Mouse (Mus musculus) liver, embryonic 11.5 days (tissue): ENCODE data around the gene Ang. TPM values are rescaled to one million over a fixed set of nuclear protein-coding genes. Genes with fewer than 3 reads are reported as not detected.
A peak's percentile ranks its signal among the peaks of the same experiment; 100 is the strongest.

Experiments
- ATAC-seq: fragments of 200-750 bp; cut with Nextera tagmentation; replicated peaks from 2 replicates; pipeline ENCODE4 v1.8.0; 2017; ENCODE audit warnings: moderate number of reproducible peaks, mild to moderate bottlenecking, moderate TSS enrichment, moderate library complexity; ENCODE audit not compliant: low FRiP score
- DNase-seq: peaks from one replicate; pipeline ENCODE4 v3.0.0-alpha.2; 2017; ENCODE audit warnings: low spot score
- H3K27ac ChIP-seq: fragments of 300-500 bp; sonication (generic); 2 replicates; pipeline ENCODE4 v1.5.1; 2014; ENCODE audit warnings: mild to moderate bottlenecking, low read depth, low read length, control low read depth
- H3K27me3 ChIP-seq: fragments of 300-500 bp; sonication (generic); replicated peaks from 2 replicates; pipeline ENCODE4 v1.6.1; 2014; ENCODE audit warnings: low read length, mixed read lengths; ENCODE audit not compliant: control insufficient read depth, insufficient read depth
- H3K36me3 ChIP-seq: fragments of 300-500 bp; sonication (generic); 2 replicates; pipeline ENCODE4 v1.6.1; 2014; ENCODE audit warnings: mild to moderate bottlenecking, low read length, moderate library complexity, mixed read lengths; ENCODE audit not compliant: control insufficient read depth, insufficient read depth
- H3K4me1 ChIP-seq: fragments of 300-500 bp; sonication (generic); replicated peaks from 2 replicates; pipeline ENCODE4 v1.6.1; 2014; ENCODE audit warnings: low read length, mixed read lengths; ENCODE audit not compliant: control insufficient read depth, insufficient read depth
- H3K4me2 ChIP-seq: fragments of 300-500 bp; sonication (generic); 2 replicates; pipeline ENCODE4 v1.6.1; 2014; ENCODE audit warnings: mild to moderate bottlenecking, control low read depth, moderate library complexity
- H3K4me3 ChIP-seq: fragments of 300-500 bp; sonication (generic); 2 replicates; pipeline ENCODE4 v1.5.1; 2014; ENCODE audit warnings: low read depth, low read length, control low read depth
- H3K9ac ChIP-seq: fragments of 300-500 bp; sonication (generic); 2 replicates; pipeline ENCODE4 v1.6.1; 2014; ENCODE audit warnings: low read depth, low read length, control low read depth
- H3K9me3 ChIP-seq: fragments of 300-500 bp; sonication (generic); 2 replicates; pipeline ENCODE4 v1.6.1; 2016; ENCODE audit warnings: low read length, inconsistent platforms, mixed read lengths; ENCODE audit not compliant: control insufficient read depth
- WGBS: fragments of 180-500 bp; shearing (Covaris S2); extraction: QIAGEN DNeasy Blood & Tissue Kit; methylation state at CpG from one replicate; pipeline ENCODE4 v1.1.7; 2014; 5-methylcytosine and 5-hydroxymethylcytosine counted together
- polyA plus RNA-seq: library from polyadenylated mRNA; unstranded; fragments of >200 nt; fragmentation: Nextera tagmentation; extraction: Ambion mirVana; gene quantifications from 2 replicates; pipeline ENCODE4 v1.2.1, GENCODE M21; 2014

The Ang gene
- polyA plus RNA-seq, 1 experiment from 2014 or later: 4.0 TPM

DNA sequence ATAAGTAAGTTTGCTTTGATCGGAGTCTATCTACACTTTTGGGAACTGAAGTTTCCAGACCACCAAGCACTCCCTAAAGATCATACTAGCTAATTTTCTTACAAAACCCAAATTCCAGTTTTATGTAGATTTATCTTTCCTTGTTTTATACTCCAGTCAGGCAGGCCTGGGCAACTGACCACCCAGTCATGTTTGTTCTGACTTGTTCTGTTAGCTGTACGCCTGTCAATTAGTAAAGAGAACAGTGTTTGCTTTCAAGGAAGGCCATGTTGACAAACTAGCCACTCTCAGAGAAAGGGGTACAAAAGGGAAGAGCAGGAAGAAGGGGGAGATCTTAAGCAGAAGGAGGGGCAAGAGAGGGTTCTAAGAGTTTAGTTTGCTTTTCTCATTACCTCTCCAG is 13.4 kb downstream of the Ang start:
- Histone ChIP-seq H3K27ac (no peak overlapping the region), H3K9me3 (no peaks in the 10 kb centered on the region), H3K36me3 (no peaks in the 10 kb centered on the region), H3K4me3 (no peak overlapping the region), H3K4me1 (peaks cover 5% of the 10 kb centered on the region; the same call in 1 of the 2 replicates), H3K9ac (no peak overlapping the region; the same call in 1 of the 2 replicates), H3K27me3 (no peaks in the 10 kb centered on the region), H3K4me2 (no peak overlapping the region)
- ATAC-seq: no peak
- 81% methylated on average over 2 of the region's 2 CpGs for WGBS
- DNase-seq: no peak

DNA sequence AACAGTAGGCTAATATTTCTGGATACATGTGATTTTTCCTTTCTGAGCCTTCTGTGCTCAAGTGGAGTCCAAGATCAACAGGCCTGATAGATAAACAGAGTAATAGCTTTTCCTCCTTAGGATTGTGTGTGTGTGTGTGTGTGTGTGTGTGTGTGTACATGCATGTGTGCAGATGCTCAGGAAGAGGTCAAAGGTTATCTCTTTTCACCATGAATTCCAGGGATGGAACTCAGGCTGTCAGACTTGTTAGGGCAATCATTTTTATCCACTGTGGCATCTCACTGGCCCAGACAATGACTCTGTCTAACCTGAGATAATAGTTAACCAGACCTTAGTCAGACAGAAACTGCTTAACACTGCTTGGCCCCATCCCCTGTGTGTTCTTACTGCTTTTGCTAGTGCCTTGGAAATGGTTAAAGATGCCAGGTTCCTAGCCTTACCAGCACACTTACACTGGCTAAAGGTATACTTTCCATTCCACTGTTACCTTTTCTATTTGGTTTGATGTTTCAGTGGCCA is 15.6 kb downstream of the Ang start:
- peaks cover 5% of the 10 kb centered on the region; the same call in 1 of the 2 replicates for H3K4me1 ChIP-seq
- no peak overlapping the region for H3K27ac ChIP-seq
- DNase-seq (no peak), ATAC-seq (no peak)
- no peak overlapping the region for H3K4me3 ChIP-seq
- no peaks in the 10 kb centered on the region for H3K27me3 ChIP-seq
- H3K9me3 ChIP-seq: no peaks in the 10 kb centered on the region
- no peaks in the 10 kb centered on the region for H3K36me3 ChIP-seq
- H3K9ac ChIP-seq: no peak overlapping the region
- H3K4me2 ChIP-seq: no peak overlapping the region

DNA sequence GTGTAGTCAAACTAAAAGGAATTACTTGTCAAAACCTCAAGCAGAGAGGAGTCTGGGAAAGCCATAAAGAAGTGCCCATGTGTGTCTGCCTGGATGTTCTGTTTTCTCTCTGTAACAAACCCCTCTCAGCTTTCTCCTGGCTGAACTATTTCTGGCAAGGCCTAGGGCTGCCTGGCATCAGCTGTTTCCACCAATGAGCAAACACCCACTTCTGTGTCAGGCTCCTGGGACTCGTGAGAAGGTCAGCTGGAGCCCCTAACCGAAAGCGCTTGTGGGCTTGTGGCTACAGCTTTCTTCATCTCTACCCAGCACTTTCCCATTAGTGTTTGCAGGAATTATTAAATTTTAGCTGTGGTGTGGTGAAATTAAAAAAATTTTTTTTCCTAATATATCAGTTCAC is 21.0 kb downstream of the Ang start:
- Histone ChIP-seq H3K27me3 (no peaks in the 10 kb centered on the region), H3K36me3 (no peaks in the 10 kb centered on the region), H3K9ac (no peak overlapping the region), H3K4me1 (no peaks in the 10 kb centered on the region), H3K27ac (no peak overlapping the region), H3K4me3 (no peak overlapping the region), H3K9me3 (no peaks in the 10 kb centered on the region), H3K4me2 (no peak overlapping the region)
- ATAC-seq (no peak), DNase-seq (no peak)
- 62% methylated on average over 3 of the region's 3 CpGs for WGBS

DNA sequence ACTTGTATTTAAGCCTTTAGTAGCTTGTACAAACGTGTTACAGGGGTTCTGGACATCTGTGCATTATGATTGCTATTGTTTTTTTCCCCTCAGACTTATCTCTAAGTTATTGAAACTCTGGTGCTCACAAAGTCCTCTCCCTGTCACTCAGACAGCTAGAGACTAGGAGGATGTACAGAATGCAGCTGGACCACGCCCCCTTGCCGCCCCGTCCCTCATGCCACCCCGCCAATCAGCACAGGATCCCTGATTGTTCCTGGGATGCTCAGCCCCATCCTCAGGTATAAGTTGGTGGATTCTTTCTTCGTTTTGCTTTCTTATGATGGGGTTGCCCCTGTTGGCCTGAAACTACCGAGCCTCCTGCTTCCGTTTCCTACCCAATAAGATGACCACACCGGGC is 22.5 kb downstream of the Ang start:
- Histone ChIP-seq H3K4me3 (no peak overlapping the region), H3K4me1 (no peaks in the 10 kb centered on the region), H3K9me3 (no peaks in the 10 kb centered on the region), H3K36me3 (no peaks in the 10 kb centered on the region), H3K27me3 (no peaks in the 10 kb centered on the region), H3K4me2 (no peak overlapping the region), H3K27ac (no peak overlapping the region), H3K9ac (no peak overlapping the region)
- ATAC-seq: no peak
- no peak for DNase-seq
- 48% methylated on average over 9 of the region's 9 CpGs for WGBS

DNA sequence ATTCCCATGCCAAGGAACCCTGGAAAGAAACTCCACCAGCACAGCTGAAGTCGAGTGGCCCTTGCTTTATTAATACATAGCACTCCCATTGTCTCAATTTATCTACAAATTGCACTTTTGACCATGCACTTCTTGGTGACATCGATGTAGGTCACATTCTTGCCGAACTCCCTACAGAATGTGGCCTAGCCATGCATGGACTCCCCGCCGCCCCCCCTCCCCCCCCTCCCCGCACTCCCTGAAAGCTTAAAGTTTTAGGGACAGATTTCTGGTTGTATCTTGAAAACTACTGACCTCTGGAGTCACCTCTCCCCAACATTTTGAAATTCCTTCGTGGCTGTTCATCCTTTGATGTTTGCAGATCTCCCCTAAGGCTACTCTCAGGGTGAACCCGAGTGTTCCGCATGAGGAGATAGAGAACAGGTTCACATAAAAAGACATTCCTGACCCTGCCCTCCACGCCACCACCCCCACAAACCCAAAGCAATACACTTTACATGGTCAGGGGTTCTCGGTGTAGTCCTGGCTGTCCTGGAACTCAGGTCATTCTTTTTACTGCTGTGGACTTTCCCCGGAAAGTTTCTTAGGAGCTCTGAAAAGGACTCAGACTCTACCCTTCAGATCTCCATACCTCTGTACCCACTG is 23.1 kb downstream of the Ang start, which contains the start of gene Eddm3b:
Gene Eddm3b (plus strand): TSS at position 511 of the 645 bp plus-strand sequence.
- Histone ChIP-seq H3K27me3 (no peaks in the 10 kb centered on the region), H3K27ac (no peak within 1 kb of the TSS), H3K4me1 (no peaks in the 10 kb centered on the region), H3K36me3 (no peaks in the 10 kb centered on the region), H3K4me2 (no peak within 1 kb of the TSS), H3K9me3 (no peaks in the 10 kb centered on the region), H3K4me3 (no peak within 1 kb of the TSS), H3K9ac (no peak within 1 kb of the TSS)
- ATAC-seq (no peak), DNase-seq (no peak)
- 59% methylated on average over 12 of the region's 12 CpGs for WGBS

DNA sequence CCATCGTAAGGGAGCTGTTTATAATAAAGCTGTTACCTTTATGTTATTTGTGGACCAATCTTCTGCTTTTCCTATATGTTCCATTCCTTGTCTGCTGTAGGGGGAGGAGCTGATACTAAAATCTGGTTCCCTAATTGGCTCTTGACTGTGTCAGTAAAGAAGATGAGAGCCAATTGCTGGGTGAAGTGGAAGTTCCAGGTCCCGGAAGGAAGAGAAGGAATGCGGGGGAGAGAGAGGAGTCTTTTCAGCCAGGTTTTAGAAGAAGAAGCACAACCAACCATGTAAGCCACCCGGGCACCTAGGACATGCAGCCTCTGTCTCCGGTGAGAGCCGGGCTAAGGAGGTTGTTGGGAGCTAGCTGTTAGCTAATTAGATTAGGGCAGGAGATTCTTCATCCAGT is 34.7 kb downstream of the Ang start:
- DNase-seq (no peak), ATAC-seq (no peak)
- no peak overlapping the region for H3K9ac ChIP-seq
- H3K27ac ChIP-seq: no peak overlapping the region
- H3K36me3 ChIP-seq: no peaks in the 10 kb centered on the region
- no peaks in the 10 kb centered on the region for H3K9me3 ChIP-seq
- H3K4me2 ChIP-seq: no peak overlapping the region
- no peaks in the 10 kb centered on the region for H3K27me3 ChIP-seq
- H3K4me3 ChIP-seq: no peak overlapping the region
- H3K4me1 ChIP-seq: peaks cover 36% of the 10 kb centered on the region
- 85% methylated on average over 6 of the region's 6 CpGs for WGBS

DNA sequence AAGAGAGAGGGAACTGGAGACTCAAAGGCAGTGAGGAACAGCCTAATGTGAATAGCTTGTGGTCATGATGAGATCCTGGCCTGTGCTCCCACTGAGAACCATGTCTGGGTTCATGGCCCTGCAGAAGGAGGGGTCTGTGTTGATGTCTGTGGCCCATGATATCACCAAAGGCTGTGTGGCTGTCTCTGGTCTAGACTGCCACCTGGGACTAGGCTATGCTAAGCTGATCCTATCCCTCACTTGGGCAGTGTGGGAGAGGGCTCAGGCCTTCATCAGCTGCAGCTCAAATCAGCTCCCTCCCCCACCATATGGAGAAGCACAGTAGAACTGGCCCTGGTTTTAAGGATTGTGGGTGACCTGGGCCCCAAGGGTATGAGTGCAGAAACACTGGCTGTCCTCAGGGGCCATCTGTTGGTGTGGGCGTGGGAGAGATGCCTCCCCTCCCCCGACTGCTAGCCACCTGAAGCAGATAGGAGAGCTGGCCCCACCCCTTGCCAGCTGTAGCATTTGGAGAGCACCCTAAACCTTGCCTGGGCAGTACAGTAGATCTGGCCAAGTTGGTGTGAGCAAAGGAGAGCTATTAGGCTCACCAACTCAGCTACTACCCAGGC is 36.8 kb downstream of the Ang start:
- DNase-seq (peak; percentile 54), ATAC-seq (peak; percentile 83)
- WGBS: 31% methylated on average over 2 of the region's 2 CpGs
- no peaks in the 10 kb centered on the region for H3K27me3 ChIP-seq
- H3K4me1 ChIP-seq: peaks cover 51% of the 10 kb centered on the region
- peak overlapping the region; percentile 97 for H3K27ac ChIP-seq
- peak overlapping the region; percentile 42 for H3K9ac ChIP-seq
- peak overlapping the region; percentile 16 for H3K4me2 ChIP-seq
- no peak overlapping the region for H3K4me3 ChIP-seq
- no peaks in the 10 kb centered on the region for H3K9me3 ChIP-seq
- no peaks in the 10 kb centered on the region for H3K36me3 ChIP-seq

DNA sequence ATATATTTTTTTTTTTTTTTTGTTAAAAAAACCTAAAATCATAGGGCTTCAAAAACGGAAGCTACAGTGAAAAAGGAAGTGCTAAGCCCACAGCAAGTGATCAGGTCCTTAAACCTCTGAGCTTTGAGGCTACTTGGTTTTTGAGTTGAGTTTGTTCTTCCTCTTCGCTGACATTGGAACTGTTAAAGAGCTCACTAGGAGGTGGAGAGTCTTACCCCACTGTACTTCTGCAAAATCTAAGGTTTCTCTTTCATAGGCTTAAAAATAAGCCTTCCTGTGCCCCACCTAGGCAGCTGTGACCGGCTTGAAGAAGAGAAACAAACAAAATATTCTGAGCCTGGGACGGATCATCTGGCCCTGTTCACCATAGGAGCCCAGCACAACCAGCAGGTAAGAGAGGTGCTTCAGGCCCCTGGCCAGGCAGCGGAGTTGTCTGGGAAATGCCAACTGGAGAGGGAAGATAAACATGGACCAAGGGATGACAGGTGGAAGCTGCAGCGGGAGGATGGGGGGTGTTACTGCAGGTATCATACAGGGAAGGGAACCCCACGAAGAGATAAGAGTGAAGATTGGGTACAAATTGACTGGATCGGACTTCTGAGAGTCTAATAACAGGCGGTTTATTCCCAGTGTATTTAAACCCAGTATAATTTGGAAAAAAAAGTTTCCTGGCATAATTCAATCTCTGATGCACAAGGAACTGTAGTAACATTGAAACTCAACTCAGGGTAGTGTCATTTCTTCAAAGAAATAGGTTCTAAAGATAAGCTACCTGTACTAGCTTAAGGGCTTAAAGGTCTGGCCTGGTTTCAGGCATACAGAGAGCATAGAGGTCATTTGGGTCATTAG is 38.0 kb downstream of the Ang start:
- H3K27me3 ChIP-seq: no peaks in the 10 kb centered on the region
- H3K9ac ChIP-seq: peak overlapping the region; percentile 66; the same call in 1 of the 2 replicates
- 38% methylated on average over 9 of the region's 9 CpGs for WGBS
- ATAC-seq (no peak; the same call in 1 of the 2 replicates), DNase-seq (no peak)
- H3K36me3 ChIP-seq: no peaks in the 10 kb centered on the region
- no peak overlapping the region for H3K4me3 ChIP-seq
- H3K4me1 ChIP-seq: peaks cover 51% of the 10 kb centered on the region
- H3K9me3 ChIP-seq: no peaks in the 10 kb centered on the region
- H3K27ac ChIP-seq: peak overlapping the region; percentile 97
- peak overlapping the region; percentile 62 for H3K4me2 ChIP-seq
